Mouse (Mus musculus) thymus, postnatal 14 days (tissue): ENCODE measurements around the gene Smad9.

Experiments used
- DNase-seq: peaks from one replicate; pipeline ENCODE4 v3.0.0; 2021

The Smad9 gene

GRCm38 (mm10) chr3:54759211-54759610 is 3.8 kb downstream of the Smad9 start:
- DNase-seq = no peak

GRCm38 (mm10) chr3:54760321-54761115 is 5.1 kb downstream of the Smad9 start:
- no peak for DNase-seq

GRCm38 (mm10) chr3:54761258-54761657 is 5.9 kb downstream of the Smad9 start:
- no peak for DNase-seq

GRCm38 (mm10) chr3:54764418-54764817 is 9.0 kb downstream of the Smad9 start:
- DNase-seq = no peak

GRCm38 (mm10) chr3:54765521-54765920 is 10.1 kb downstream of the Smad9 start:
- peak; percentile 26 for DNase-seq

- no peak for DNase-seq
Measured at GRCm38 (mm10) chr3:54766034-54766433, 10.7 kb downstream of the Smad9 start.

GRCm38 (mm10) chr3:54766811-54767210 is 11.4 kb downstream of the Smad9 start:
- DNase-seq = no peak

GRCm38 (mm10) chr3:54768592-54768991 is 13.2 kb downstream of the Smad9 start:
- DNase-seq = no peak

GRCm38 (mm10) chr3:54769349-54770275 is 14.2 kb downstream of the Smad9 start:
- no peak for DNase-seq

GRCm38 (mm10) chr3:54773613-54774012 is 18.2 kb downstream of the Smad9 start:
- DNase-seq = no peak

GRCm38 (mm10) chr3:54775989-54776631 is 20.7 kb downstream of the Smad9 start:
- no peak for DNase-seq

GRCm38 (mm10) chr3:54790601-54791000 is 35.2 kb downstream of the Smad9 start:
- no peak for DNase-seq

- no peak for DNase-seq
Measured at GRCm38 (mm10) chr3:54791822-54792677, 36.7 kb downstream of the Smad9 start.

GRCm38 (mm10) chr3:54793762-54794161 is 38.4 kb downstream of the Smad9 start:
- no peak for DNase-seq

- DNase-seq = no peak
Measured at GRCm38 (mm10) chr3:54795379-54795778, 40.0 kb downstream of the Smad9 start.

- no peak for DNase-seq
Measured at GRCm38 (mm10) chr3:54795806-54796205, 40.4 kb downstream of the Smad9 start.

GRCm38 (mm10) chr3:54797211-54797610 is 41.8 kb downstream of the Smad9 start:
- peak; percentile 59 for DNase-seq

GRCm38 (mm10) chr3:54803713-54804112 is 48.3 kb downstream of the Smad9 start:
- DNase-seq = no peak

GRCm38 (mm10) chr3:54807061-54807661 is 51.8 kb downstream of the Smad9 start:
- DNase-seq = peak; percentile 66

- DNase-seq = peak; percentile 96
Measured at GRCm38 (mm10) chr3:54807666-54808217, 52.4 kb downstream of the Smad9 start, which contains the start of gene Rfxap. Gene Rfxap, minus strand, starts transcription at chr3:54807791.

GRCm38 (mm10) chr3:54809111-54809510 is 53.7 kb downstream of the Smad9 start:
- no peak for DNase-seq
